Mouse (Mus musculus): ENCODE results near the gene Mllt3.

DNA sequence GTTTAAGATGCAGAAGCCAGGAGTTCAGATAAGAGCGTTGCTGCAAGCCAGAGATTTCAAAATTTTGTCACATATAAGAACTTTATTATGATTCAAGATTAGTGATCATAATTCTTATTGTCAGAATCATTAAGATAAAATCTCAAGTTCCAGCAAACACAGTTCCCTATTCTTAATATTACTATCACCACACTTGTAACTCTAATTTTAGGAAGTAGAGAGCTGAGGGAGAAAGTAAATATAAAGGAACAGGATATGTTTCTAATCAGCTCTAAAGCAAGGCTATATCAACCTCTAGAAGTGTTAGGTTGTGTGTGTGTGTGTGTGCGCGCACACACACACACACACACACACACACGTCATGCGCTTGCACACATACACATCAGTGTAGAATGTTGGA is 170.0 kb downstream of the Mllt3 start:
- TF ChIP-seq CTCF (IDR thresholded peaks at IDR 0.05; ENCODE audit: control insufficient read depth, insufficient read depth, low read length) = no peak
- no peak for TF ChIP-seq POLR2A (IDR thresholded peaks at IDR 0.05; ENCODE audit: borderline replicate concordance, control insufficient read depth, low read depth, low read length)
